Mouse (Mus musculus): ENCODE data around the gene Fam81a. TPM values are rescaled to one million over a fixed set of nuclear protein-coding genes. Genes with fewer than 3 reads are reported as not detected.

The Fam81a gene
- total and polyA plus RNA-seq, 2 experiments: 0.57 to 2.5 TPM

DNA sequence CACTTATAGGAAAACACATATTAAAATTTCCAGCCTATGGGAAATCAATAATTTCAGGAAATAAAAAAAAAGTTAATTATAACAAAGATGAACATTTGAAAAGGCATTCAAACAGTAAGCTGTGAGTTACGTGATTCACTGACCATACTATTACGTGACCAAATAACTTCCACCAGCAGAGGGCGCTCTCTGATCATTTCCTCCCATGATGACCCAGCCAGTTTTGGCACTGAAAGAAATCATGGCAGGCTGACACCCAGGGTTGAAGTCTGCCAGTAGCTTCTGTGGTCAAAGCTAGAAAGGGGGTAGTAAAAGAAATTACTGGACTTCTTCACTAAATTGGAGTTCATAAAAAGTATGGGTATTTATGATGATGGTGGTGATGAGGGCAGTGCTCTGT, 33.1 kb downstream of the Fam81a start:
- Histone ChIP-seq H3K36me3 (ENCODE audit: control insufficient read depth, insufficient read depth, low read length) (no peaks in the 10 kb centered on the region), H3K9ac (ENCODE audit: low read depth, low read length) (no peak overlapping the region), H3K27ac (replicated peaks; ENCODE audit: insufficient read depth, low read depth, low read length) (no peak overlapping the region), H3K4me1 (ENCODE audit: control insufficient read depth, insufficient read depth, low read length) (no peaks in the 10 kb centered on the region), H3K27me3 (ENCODE audit: control insufficient read depth, insufficient read depth, low read length) (no peaks in the 10 kb centered on the region), H3K79me2 (ENCODE audit: control insufficient read depth, insufficient read depth, low read length) (no peaks in the 10 kb centered on the region), H3K4me3 (ENCODE audit: insufficient read depth, low read depth, low read length) (no peak overlapping the region)
- DNase-seq (ENCODE audit: extremely low read depth, low read depth, low spot score): peak; percentile 62
- peak; percentile 62 for TF ChIP-seq CTCF (IDR thresholded peaks at IDR 0.05; ENCODE audit: low read depth, low read length)
- TF ChIP-seq POLR2A (IDR thresholded peaks at IDR 0.05; ENCODE audit: extremely low read depth, insufficient read depth, low read length): no peak
- 9% methylated on average over 3 of the region's 3 CpGs for WGBS

GRCm38 (mm10) chr9:70108151-70108550, 34.2 kb downstream of the Fam81a start:
- H3K4me1 ChIP-seq (ENCODE audit: control insufficient read depth, insufficient read depth, low read length): no peaks in the 10 kb centered on the region
- 80% methylated on average over 5 of the region's 5 CpGs for WGBS
- H3K9ac ChIP-seq (ENCODE audit: low read depth, low read length): no peak overlapping the region
- no peaks in the 10 kb centered on the region for H3K79me2 ChIP-seq (ENCODE audit: control insufficient read depth, insufficient read depth, low read length)
- no peak overlapping the region for H3K27ac ChIP-seq (replicated peaks; ENCODE audit: insufficient read depth, low read depth, low read length)
- DNase-seq (ENCODE audit: extremely low read depth, low read depth, low spot score): no peak
- TF ChIP-seq CTCF (IDR thresholded peaks at IDR 0.05; ENCODE audit: low read depth, low read length): no peak
- TF ChIP-seq POLR2A (IDR thresholded peaks at IDR 0.05; ENCODE audit: extremely low read depth, insufficient read depth, low read length): no peak
- H3K36me3 ChIP-seq (ENCODE audit: control insufficient read depth, insufficient read depth, low read length): no peaks in the 10 kb centered on the region
- H3K27me3 ChIP-seq (ENCODE audit: control insufficient read depth, insufficient read depth, low read length): no peaks in the 10 kb centered on the region
- no peak overlapping the region for H3K4me3 ChIP-seq (ENCODE audit: insufficient read depth, low read depth, low read length)

DNA sequence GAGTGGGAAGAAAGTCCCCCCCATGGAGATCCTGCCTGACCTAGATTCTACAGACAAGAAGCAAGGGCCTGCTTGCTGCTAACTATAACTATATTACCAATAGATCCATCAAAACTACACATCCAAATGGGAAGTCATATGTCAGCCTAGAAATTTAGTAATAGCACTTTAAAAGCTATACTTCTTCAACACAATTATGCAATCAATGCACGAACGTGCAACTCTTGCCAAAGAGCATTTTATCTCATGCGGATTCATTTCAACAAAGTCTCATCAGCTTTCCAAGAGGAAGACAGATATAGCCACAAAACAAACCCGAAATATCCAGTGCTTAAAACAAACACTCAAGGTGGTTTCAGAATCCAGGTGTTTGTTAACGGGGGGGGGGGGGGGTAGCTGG, 36.8 kb downstream of the Fam81a start:
- TF ChIP-seq POLR2A (IDR thresholded peaks at IDR 0.05; ENCODE audit: extremely low read depth, insufficient read depth, low read length): no peak
- no peak for TF ChIP-seq CTCF (IDR thresholded peaks at IDR 0.05; ENCODE audit: low read depth, low read length)
- Histone ChIP-seq H3K9ac (ENCODE audit: low read depth, low read length) (no peak overlapping the region), H3K4me3 (ENCODE audit: insufficient read depth, low read depth, low read length) (no peak overlapping the region), H3K79me2 (ENCODE audit: control insufficient read depth, insufficient read depth, low read length) (no peaks in the 10 kb centered on the region), H3K27ac (replicated peaks; ENCODE audit: insufficient read depth, low read depth, low read length) (no peak overlapping the region), H3K27me3 (ENCODE audit: control insufficient read depth, insufficient read depth, low read length) (no peaks in the 10 kb centered on the region), H3K4me1 (ENCODE audit: control insufficient read depth, insufficient read depth, low read length) (no peaks in the 10 kb centered on the region), H3K36me3 (ENCODE audit: control insufficient read depth, insufficient read depth, low read length) (no peaks in the 10 kb centered on the region)
- 25% methylated on average over 5 of the region's 5 CpGs for WGBS
- no peak for DNase-seq (ENCODE audit: extremely low read depth, low read depth, low spot score)

DNA sequence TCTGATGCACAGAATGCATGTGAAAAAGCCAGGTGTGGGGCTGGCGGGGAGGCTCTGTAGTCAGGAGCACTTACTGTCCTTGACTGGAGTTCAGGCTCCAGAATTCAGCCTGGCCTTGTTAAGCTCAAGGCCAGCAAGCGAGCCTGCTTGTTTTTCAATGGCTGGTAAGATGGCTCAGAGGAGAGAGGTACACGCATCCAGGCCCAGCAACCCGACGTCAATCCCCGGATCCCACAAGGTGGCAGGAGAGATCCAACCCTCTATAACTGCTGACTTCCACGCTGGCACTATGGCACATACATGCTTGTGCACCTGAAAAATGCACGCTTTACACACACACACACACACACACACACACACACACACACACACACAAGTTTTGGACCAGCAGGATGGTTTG, 39.3 kb downstream of the Fam81a start:
- WGBS: 75% methylated on average over 8 of the region's 8 CpGs
- no peak overlapping the region for H3K4me3 ChIP-seq (ENCODE audit: insufficient read depth, low read depth, low read length)
- no peak overlapping the region for H3K27ac ChIP-seq (replicated peaks; ENCODE audit: insufficient read depth, low read depth, low read length)
- no peaks in the 10 kb centered on the region for H3K36me3 ChIP-seq (ENCODE audit: control insufficient read depth, insufficient read depth, low read length)
- no peak overlapping the region for H3K9ac ChIP-seq (ENCODE audit: low read depth, low read length)
- no peaks in the 10 kb centered on the region for H3K27me3 ChIP-seq (ENCODE audit: control insufficient read depth, insufficient read depth, low read length)
- DNase-seq (ENCODE audit: extremely low read depth, low read depth, low spot score): no peak
- H3K79me2 ChIP-seq (ENCODE audit: control insufficient read depth, insufficient read depth, low read length): no peaks in the 10 kb centered on the region
- TF ChIP-seq POLR2A (IDR thresholded peaks at IDR 0.05; ENCODE audit: extremely low read depth, insufficient read depth, low read length): no peak
- H3K4me1 ChIP-seq (ENCODE audit: control insufficient read depth, insufficient read depth, low read length): no peaks in the 10 kb centered on the region

DNA sequence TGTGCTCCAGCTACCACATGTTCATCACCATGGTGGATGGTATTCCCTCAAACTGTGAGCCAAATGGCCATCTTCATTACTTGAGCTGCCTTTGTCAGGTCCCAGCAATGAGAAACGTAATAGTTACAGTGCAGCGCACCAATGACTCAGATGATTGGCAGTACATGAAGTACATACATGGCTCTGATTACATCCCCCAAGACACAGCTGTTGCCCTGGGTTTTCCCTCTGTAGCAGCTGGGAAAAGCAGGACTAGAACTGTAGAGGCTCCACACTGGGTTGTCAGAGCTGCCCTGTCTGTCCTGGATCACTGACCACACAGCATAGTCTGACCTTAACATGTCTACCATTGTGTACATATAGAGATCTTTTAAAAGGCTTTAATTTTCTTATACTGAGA, 44.8 kb downstream of the Fam81a start:
- 91% methylated on average over 2 of the region's 2 CpGs for WGBS
- Histone ChIP-seq H3K27me3 (ENCODE audit: control insufficient read depth, insufficient read depth, low read length) (no peaks in the 10 kb centered on the region), H3K27ac (replicated peaks; ENCODE audit: insufficient read depth, low read depth, low read length) (no peak overlapping the region), H3K4me3 (ENCODE audit: insufficient read depth, low read depth, low read length) (no peak overlapping the region), H3K9ac (ENCODE audit: low read depth, low read length) (no peak overlapping the region), H3K79me2 (ENCODE audit: control insufficient read depth, insufficient read depth, low read length) (no peaks in the 10 kb centered on the region), H3K36me3 (ENCODE audit: control insufficient read depth, insufficient read depth, low read length) (no peaks in the 10 kb centered on the region), H3K4me1 (ENCODE audit: control insufficient read depth, insufficient read depth, low read length) (no peaks in the 10 kb centered on the region)
- DNase-seq (ENCODE audit: extremely low read depth, low read depth, low spot score): no peak
- TF ChIP-seq CTCF (IDR thresholded peaks at IDR 0.05; ENCODE audit: low read depth, low read length) (no peak), POLR2A (IDR thresholded peaks at IDR 0.05; ENCODE audit: extremely low read depth, insufficient read depth, low read length) (no peak)

- H3K9ac ChIP-seq (ENCODE audit: low read depth, low read length): no peak overlapping the region
- H3K79me2 ChIP-seq (ENCODE audit: control insufficient read depth, insufficient read depth, low read length): no peaks in the 10 kb centered on the region
- H3K4me3 ChIP-seq (ENCODE audit: insufficient read depth, low read depth, low read length): no peak overlapping the region
- H3K4me1 ChIP-seq (ENCODE audit: control insufficient read depth, insufficient read depth, low read length): no peaks in the 10 kb centered on the region
- TF ChIP-seq POLR2A (IDR thresholded peaks at IDR 0.05; ENCODE audit: extremely low read depth, insufficient read depth, low read length): no peak
- no peak for TF ChIP-seq CTCF (IDR thresholded peaks at IDR 0.05; ENCODE audit: low read depth, low read length)
- H3K27ac ChIP-seq (replicated peaks; ENCODE audit: insufficient read depth, low read depth, low read length): no peak overlapping the region
- WGBS: 73% methylated on average over 6 of the region's 6 CpGs
- H3K27me3 ChIP-seq (ENCODE audit: control insufficient read depth, insufficient read depth, low read length): no peaks in the 10 kb centered on the region
- DNase-seq (ENCODE audit: extremely low read depth, low read depth, low spot score): no peak
- no peaks in the 10 kb centered on the region for H3K36me3 ChIP-seq (ENCODE audit: control insufficient read depth, insufficient read depth, low read length)
These were observed 47.3 kb downstream of the Fam81a start for GRCm38 (mm10) chr9:70095016-70095415.
